Mouse (Mus musculus): Measurements from ENCODE around the gene Fastkd2.

- TF ChIP-seq CTCF (IDR thresholded peaks at IDR 0.05; ENCODE audit: low read depth) (no peak), EP300 (IDR thresholded peaks at IDR 0.05; ENCODE audit: low read depth) (no peak)
Measured at GRCm38 (mm10) chr1:63729796-63730195, 618 bp upstream of the Fastkd2 start.
